Mouse (Mus musculus): ENCODE results near the gene Gm49321. TPM values are rescaled to one million over a fixed set of nuclear protein-coding genes. Genes with fewer than 3 reads are reported as not detected.

The Gm49321 gene
- polyA plus RNA-seq, 1 experiment, result not detected

DNA sequence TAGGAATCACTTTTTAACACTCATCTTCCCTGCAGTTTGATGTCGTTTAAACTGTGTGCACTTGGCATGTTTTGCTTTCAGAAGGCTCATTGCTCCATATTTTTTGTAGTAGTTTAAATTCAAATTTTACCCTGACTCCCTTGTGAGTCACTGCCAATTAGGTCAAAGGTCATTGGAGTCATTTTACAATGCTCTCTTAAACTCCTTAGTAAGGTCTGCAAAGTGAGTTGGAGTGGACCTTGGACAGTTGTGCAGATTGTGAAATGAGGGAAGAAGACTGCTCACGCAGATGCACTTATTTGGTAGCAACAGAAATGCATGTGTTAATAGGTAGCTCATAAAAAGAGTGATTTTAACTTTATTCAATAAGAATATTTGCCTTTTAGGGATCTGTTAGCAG lies 32.4 kb upstream of the Gm49321 start:
- Histone ChIP-seq H3K9me3 (no peaks in the 10 kb centered on the region), H3K36me3 (replicated peaks; ENCODE audit: low read length) (no peaks in the 10 kb centered on the region), H3K27me3 (replicated peaks) (peaks cover 2% of the 10 kb centered on the region), H3K4me3 (replicated peaks) (no peak overlapping the region), H3K4me1 (peaks cover 15% of the 10 kb centered on the region; the same call in 1 of the 2 replicates)
- TF ChIP-seq GATA1 (IDR thresholded peaks at IDR 0.05; ENCODE audit: borderline replicate concordance, low read length) (no peak), FLI1 (IDR thresholded peaks at IDR 0.05; ENCODE audit: low read length) (no peak)

DNA sequence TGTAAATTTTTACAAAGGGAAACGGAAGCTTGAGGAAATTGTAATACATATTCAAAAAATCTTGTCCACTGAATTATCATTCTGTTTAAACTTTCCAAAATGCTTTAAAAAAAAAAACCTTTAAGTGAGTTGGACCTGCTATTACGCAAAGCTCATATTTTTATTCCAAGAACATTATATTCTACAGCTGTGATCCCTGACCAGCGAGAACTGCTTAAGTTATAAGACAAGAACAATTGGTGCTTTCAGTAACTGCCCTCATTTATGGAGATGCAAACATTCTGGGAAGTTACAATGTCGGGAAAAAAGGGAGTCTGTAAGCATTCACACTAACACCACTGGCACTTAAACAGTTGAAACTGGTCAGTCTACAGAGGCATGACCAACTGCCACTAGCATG lies 31.9 kb upstream of the Gm49321 start:
- TF ChIP-seq GATA1 (IDR thresholded peaks at IDR 0.05; ENCODE audit: borderline replicate concordance, low read length) (no peak), FLI1 (IDR thresholded peaks at IDR 0.05; ENCODE audit: low read length) (no peak)
- Histone ChIP-seq H3K9me3 (no peaks in the 10 kb centered on the region), H3K36me3 (replicated peaks; ENCODE audit: low read length) (no peaks in the 10 kb centered on the region), H3K4me1 (peaks cover 15% of the 10 kb centered on the region; the same call in 1 of the 2 replicates), H3K4me3 (replicated peaks) (no peak overlapping the region), H3K27me3 (replicated peaks) (peaks cover 2% of the 10 kb centered on the region)

DNA sequence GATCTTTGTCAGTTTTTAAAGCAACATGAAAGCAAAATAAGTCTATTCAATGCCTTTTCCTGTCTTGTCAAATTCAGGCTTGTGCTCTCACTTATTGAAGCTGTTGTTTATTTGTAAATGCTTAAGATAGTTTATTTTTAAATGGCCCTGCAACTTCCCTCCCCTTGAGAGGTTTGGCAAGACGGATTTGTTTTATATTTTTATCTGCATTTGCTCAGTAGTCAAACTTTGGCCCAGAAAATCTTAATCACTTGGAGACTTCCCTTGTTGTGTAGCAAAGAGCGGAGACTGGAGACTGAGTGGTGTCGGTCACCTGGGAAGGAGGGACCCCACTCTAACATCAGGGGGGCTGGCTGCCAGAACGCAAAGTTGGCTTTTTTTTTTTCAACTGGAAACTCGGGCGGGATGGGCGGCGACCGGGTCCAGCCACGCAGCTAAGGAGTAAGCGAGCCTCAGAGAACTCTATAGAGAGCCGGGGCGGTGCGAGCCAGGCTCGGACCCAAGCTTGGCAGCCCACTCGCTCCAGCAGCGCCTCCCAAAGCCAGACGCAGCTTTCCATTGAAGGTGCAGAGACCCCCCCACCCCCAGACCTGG lies 30.3 kb upstream of the Gm49321 start:
- Histone ChIP-seq H3K9me3 (no peaks in the 10 kb centered on the region), H3K27me3 (replicated peaks) (no peaks in the 10 kb centered on the region), H3K4me3 (replicated peaks) (peak overlapping the region; percentile 97), H3K36me3 (replicated peaks; ENCODE audit: low read length) (no peaks in the 10 kb centered on the region), H3K4me1 (peaks cover 15% of the 10 kb centered on the region; the same call in 1 of the 2 replicates)
- no peak for TF ChIP-seq GATA1 (IDR thresholded peaks at IDR 0.05; ENCODE audit: borderline replicate concordance, low read length)

DNA sequence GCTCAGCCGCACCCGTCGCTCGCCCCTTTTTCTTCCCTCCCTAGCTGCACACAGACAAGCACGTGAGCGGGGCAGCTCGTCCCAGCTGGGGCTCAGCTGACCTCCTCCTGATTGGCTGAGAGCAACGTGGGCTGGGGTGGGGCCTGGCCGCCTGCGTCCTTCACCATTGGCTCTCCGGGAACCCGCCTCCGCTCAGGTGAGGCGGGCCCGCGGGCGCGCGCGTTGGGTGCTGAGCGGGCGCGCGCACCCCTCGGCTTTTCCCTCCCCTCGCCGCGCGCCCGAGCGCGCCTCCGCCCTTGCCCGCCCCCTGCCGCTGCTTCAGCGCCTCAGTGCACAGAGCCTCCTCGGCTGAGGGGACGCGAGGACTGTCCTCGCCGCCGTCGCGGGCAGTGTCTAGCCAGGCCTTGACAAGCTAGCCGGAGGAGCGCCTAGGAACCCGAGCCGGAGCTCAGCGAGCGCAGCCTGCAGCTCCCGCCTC lies 29.7 kb upstream of the Gm49321 start:
- H3K4me1 ChIP-seq, result peaks cover 15% of the 10 kb centered on the region; the same call in 1 of the 2 replicates
- TF ChIP-seq GATA1 (IDR thresholded peaks at IDR 0.05; ENCODE audit: borderline replicate concordance, low read length) (no peak), FLI1 (IDR thresholded peaks at IDR 0.05; ENCODE audit: low read length) (no peak)
- peak overlapping the region; percentile 97 for H3K4me3 ChIP-seq (replicated peaks)
- no peaks in the 10 kb centered on the region for H3K27me3 ChIP-seq (replicated peaks)
- H3K36me3 ChIP-seq (replicated peaks; ENCODE audit: low read length), result no peaks in the 10 kb centered on the region
- H3K9me3 ChIP-seq, result no peaks in the 10 kb centered on the region

DNA sequence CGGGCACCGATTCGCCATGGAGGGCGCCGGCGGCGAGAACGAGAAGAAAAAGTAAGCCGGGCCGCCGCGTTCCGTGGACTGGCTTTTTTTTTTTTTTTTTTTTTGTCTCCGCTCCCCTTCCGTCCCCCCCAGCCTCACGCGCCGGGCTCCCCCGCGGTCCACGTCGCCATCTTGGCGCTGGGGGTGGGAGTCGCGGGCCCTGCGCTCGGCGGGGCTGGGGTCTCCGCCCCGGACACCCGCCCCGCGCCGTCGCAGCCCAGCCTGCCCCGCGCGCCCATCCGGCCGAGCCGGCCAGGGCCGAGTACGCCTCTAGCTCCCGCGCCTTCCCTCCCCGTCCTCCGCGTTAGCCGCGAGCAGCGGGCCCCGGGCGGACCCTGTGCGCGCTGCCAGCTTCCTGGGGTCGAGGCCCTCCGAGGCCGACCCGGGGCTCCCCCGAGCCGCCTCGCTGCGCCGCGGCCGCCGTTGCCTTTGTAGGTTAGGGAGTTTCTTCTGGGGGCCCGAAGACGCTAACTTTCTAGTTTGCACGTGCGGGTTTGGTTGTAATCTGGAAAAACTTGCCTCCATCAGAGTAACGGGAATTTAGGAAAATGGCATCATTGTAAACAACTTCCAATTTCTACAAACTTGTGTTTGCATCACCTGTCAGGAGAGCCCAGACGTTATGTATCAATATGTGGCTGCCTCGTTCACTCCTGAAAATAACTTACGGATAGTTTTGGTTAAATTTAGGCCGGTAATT lies 29.0 kb upstream of the Gm49321 start:
- Histone ChIP-seq H3K4me3 (replicated peaks) (peak overlapping the region; percentile 97), H3K36me3 (replicated peaks; ENCODE audit: low read length) (no peaks in the 10 kb centered on the region), H3K4me1 (peaks cover 15% of the 10 kb centered on the region; the same call in 1 of the 2 replicates), H3K27me3 (replicated peaks) (no peaks in the 10 kb centered on the region), H3K9me3 (no peaks in the 10 kb centered on the region)
- no peak for TF ChIP-seq FLI1 (IDR thresholded peaks at IDR 0.05; ENCODE audit: low read length)
- TF ChIP-seq GATA1 (IDR thresholded peaks at IDR 0.05; ENCODE audit: borderline replicate concordance, low read length), result no peak

DNA sequence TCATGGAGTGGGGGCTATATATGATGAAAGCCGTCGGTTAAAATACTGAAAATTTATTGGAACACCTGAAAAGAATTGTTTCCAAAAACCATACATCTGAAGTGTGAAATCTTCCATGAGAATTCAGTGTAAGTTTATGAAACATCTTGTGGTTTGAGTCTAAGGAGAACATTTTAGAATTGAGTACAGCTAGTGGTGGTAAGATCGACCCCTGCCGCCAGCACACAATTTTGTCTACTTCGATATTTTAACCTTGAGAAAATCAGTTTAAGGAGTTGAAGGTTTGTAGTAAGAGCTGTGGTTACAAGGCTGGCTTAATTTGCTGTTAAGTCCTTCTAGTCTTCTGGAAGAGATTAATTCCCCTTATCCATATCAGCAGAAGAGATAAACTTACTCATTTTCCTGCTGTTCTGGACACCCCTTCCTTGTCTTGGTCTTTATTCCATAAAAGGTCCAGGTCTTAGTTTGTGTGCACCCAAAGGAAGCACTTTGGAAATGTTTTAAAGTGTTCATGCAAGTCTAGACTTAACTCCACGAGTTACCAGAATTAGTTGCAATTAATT lies 28.4 kb upstream of the Gm49321 start:
- H3K36me3 ChIP-seq (replicated peaks; ENCODE audit: low read length), result no peaks in the 10 kb centered on the region
- TF ChIP-seq FLI1 (IDR thresholded peaks at IDR 0.05; ENCODE audit: low read length), result no peak
- no peak for TF ChIP-seq GATA1 (IDR thresholded peaks at IDR 0.05; ENCODE audit: borderline replicate concordance, low read length)
- no peaks in the 10 kb centered on the region for H3K9me3 ChIP-seq
- no peaks in the 10 kb centered on the region for H3K27me3 ChIP-seq (replicated peaks)
- H3K4me1 ChIP-seq, result peaks cover 15% of the 10 kb centered on the region; the same call in 1 of the 2 replicates
- H3K4me3 ChIP-seq (replicated peaks), result peak overlapping the region; percentile 97

DNA sequence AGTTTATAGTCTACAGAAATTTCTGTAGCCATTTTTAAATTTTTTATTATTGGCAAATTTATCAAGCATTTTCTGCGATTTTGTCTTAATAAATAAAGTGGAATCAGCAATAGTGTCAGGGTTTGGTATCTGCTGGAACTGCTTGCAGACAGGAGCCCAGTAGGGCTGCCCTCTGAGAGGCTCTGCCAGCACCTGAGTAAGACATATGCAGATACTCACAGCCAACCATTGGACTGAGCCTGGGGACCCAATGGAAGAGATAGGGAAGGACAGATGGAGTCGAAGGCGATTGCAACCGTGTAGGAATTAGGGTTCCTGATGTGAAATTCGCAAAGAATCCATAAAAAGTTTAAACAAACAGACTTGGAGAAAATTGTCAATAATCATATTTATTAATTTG lies 19.0 kb upstream of the Gm49321 start:
- no peak overlapping the region for H3K4me3 ChIP-seq (replicated peaks)
- H3K36me3 ChIP-seq (replicated peaks; ENCODE audit: low read length), result peaks cover 9% of the 10 kb centered on the region
- H3K4me1 ChIP-seq, result peaks cover 15% of the 10 kb centered on the region
- no peaks in the 10 kb centered on the region for H3K27me3 ChIP-seq (replicated peaks)
- TF ChIP-seq FLI1 (IDR thresholded peaks at IDR 0.05; ENCODE audit: low read length) (no peak), GATA1 (IDR thresholded peaks at IDR 0.05; ENCODE audit: borderline replicate concordance, low read length) (no peak)
- no peaks in the 10 kb centered on the region for H3K9me3 ChIP-seq

DNA sequence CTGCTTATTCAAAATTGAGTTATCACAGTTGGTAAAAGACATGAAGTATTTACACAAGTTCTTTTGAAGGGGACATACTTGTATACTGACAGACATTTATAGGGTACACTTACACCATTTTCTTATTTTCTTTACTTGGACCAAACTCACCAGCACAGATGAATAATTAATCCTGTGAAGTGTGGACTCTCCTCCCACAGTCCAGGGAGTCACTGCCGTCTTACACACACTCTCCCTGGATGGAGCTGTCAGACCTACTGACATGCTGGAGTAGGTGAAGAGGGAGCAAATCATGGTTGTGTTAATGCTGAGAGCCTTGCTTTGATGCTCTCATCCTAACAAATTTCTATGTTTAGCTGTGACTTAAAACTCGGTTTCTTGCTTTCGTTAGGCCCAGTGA lies 7.2 kb upstream of the Gm49321 start:
- peaks cover 88% of the 10 kb centered on the region for H3K36me3 ChIP-seq (replicated peaks; ENCODE audit: low read length)
- TF ChIP-seq FLI1 (IDR thresholded peaks at IDR 0.05; ENCODE audit: low read length), result no peak
- TF ChIP-seq GATA1 (IDR thresholded peaks at IDR 0.05; ENCODE audit: borderline replicate concordance, low read length), result no peak
- H3K4me1 ChIP-seq, result peaks cover 4% of the 10 kb centered on the region; the same call in 1 of the 2 replicates
- no peaks in the 10 kb centered on the region for H3K9me3 ChIP-seq
- no peaks in the 10 kb centered on the region for H3K27me3 ChIP-seq (replicated peaks)
- no peak overlapping the region for H3K4me3 ChIP-seq (replicated peaks)

DNA sequence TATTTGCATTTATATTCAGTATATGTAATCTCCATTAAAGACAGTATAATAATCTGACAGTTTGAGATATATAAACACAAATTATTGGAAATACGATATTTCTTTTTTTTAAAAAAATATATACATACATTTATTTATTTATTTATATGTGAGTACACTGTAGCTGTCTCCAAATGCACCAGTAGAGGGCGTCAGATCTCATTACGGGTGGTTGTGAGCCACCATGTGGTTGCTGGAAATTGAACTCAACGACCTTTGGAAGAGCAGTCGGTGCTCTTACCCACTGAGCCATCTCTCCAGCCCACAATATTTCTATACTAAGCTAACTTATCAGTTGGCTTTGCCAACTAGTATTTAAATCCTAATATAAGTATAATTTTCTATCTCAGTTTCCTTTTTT lies 6.2 kb upstream of the Gm49321 start:
- Histone ChIP-seq H3K36me3 (replicated peaks; ENCODE audit: low read length) (peaks cover 91% of the 10 kb centered on the region), H3K9me3 (no peaks in the 10 kb centered on the region), H3K4me3 (replicated peaks) (no peak overlapping the region), H3K27me3 (replicated peaks) (no peaks in the 10 kb centered on the region), H3K4me1 (peaks cover 4% of the 10 kb centered on the region; the same call in 1 of the 2 replicates)
- no peak for TF ChIP-seq FLI1 (IDR thresholded peaks at IDR 0.05; ENCODE audit: low read length)
- TF ChIP-seq GATA1 (IDR thresholded peaks at IDR 0.05; ENCODE audit: borderline replicate concordance, low read length), result no peak

DNA sequence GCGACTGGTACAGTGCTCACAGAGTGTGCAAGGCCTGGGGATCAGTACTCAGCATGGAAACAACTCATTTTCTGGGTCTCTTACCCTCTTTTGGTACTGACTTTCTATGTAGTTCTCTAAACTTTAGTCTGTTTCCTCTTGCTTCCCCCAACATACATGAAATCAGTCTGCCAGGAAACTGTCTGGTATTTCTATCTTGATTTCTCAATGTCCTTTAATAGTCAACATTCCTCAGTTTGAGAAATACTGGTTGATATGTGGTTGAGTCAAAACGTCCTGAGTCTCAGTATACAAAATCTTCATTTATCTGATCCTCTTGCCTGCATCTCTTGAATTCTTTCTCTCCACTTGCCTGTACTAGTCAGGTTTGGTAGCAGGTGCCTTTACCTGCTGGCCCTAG lies 2.9 kb upstream of the Gm49321 start:
- Histone ChIP-seq H3K9me3 (no peaks in the 10 kb centered on the region), H3K4me3 (replicated peaks) (no peak overlapping the region), H3K27me3 (replicated peaks) (no peaks in the 10 kb centered on the region), H3K36me3 (replicated peaks; ENCODE audit: low read length) (peaks cover 93% of the 10 kb centered on the region), H3K4me1 (peaks cover 4% of the 10 kb centered on the region; the same call in 1 of the 2 replicates)
- no peak for TF ChIP-seq FLI1 (IDR thresholded peaks at IDR 0.05; ENCODE audit: low read length)
- TF ChIP-seq GATA1 (IDR thresholded peaks at IDR 0.05; ENCODE audit: borderline replicate concordance, low read length), result no peak

All from megakaryocyte, embryonic 14.5 days (primary cell).